Mouse (Mus musculus) kidney, postnatal 0 days (tissue): Measurements from ENCODE around the gene Rgs11. TPM values are rescaled to one million over a fixed set of nuclear protein-coding genes. Genes with fewer than 3 reads are reported as not detected.
"Not testable (repeated sequence)": the region's sequence is repeated elsewhere in the genome, so short reads cannot be mapped to it uniquely, and the experiment has no call there.

Experiments
- ATAC-seq: fragments of 200-750 bp; cut with Nextera tagmentation; replicated peaks from 2 replicates; pipeline ENCODE4 v1.8.0; 2017; ENCODE audit warnings: low read depth, moderate number of reproducible peaks, moderate TSS enrichment, moderate library complexity; ENCODE audit not compliant: low FRiP score
- DNase-seq: peaks from one replicate; pipeline ENCODE4 v3.0.0-alpha.2; 2016; ENCODE audit warnings: low spot score
- H3K27ac ChIP-seq: fragments of 300-500 bp; sonication (generic); 2 replicates; pipeline ENCODE4 v1.5.1; 2014; ENCODE audit warnings: mild to moderate bottlenecking
- H3K27me3 ChIP-seq: fragments of 300-500 bp; sonication (generic); 2 replicates; pipeline ENCODE4 v1.6.1; 2014; ENCODE audit warnings: low read length, mixed read lengths; ENCODE audit not compliant: insufficient read depth
- H3K36me3 ChIP-seq: fragments of 300-500 bp; sonication (generic); 2 replicates; pipeline ENCODE4 v1.6.1; 2014; ENCODE audit warnings: low read length, mixed read lengths; ENCODE audit not compliant: insufficient read depth
- H3K4me1 ChIP-seq: fragments of 300-500 bp; sonication (generic); replicated peaks from 2 replicates; pipeline ENCODE4 v1.6.1; 2014; ENCODE audit warnings: antibody characterized with exemption, low read length, mixed read lengths; ENCODE audit not compliant: insufficient read depth
- H3K4me2 ChIP-seq: fragments of 300-500 bp; sonication (generic); 2 replicates; pipeline ENCODE4 v1.6.1; 2014; ENCODE audit warnings: mild to moderate bottlenecking, low read length, moderate library complexity, mixed read lengths
- H3K4me3 ChIP-seq: fragments of 300-500 bp; sonication (generic); replicated peaks from 2 replicates; pipeline ENCODE4 v1.5.1; 2014; ENCODE audit warnings: low read depth, low read length
- H3K9ac ChIP-seq: fragments of 300-500 bp; sonication (generic); 2 replicates; pipeline ENCODE4 v1.6.1; 2014; ENCODE audit warnings: low read depth, low read length
- H3K9me3 ChIP-seq: fragments of 300-500 bp; sonication (generic); replicated peaks from 2 replicates; pipeline ENCODE4 v1.6.1; 2016; ENCODE audit warnings: low read length, inconsistent platforms, mixed read lengths
- CTCF ChIP-seq: IDR thresholded peaks from 2 replicates; pipeline ENCODE4 v1.5.1; 2016; ENCODE audit warnings: antibody characterized with exemption, low read depth, mild to moderate bottlenecking, moderate library complexity
- WGBS: fragments of 180-500 bp; shearing (Covaris S2); extraction: QIAGEN DNeasy Blood & Tissue Kit; methylation state at CpG from one replicate; pipeline ENCODE4 v1.1.7; 2014; 5-methylcytosine and 5-hydroxymethylcytosine counted together
- polyA plus RNA-seq: library from polyadenylated mRNA; unstranded; fragments of >200 nt; fragmentation: Nextera tagmentation; extraction: Ambion mirVana; gene quantifications from 2 replicates; pipeline ENCODE4 v1.2.1, GENCODE M21; 2015

Gene Rgs11
- polyA plus RNA-seq, 1 experiment from 2014 or later = 9.1 TPM

DNA sequence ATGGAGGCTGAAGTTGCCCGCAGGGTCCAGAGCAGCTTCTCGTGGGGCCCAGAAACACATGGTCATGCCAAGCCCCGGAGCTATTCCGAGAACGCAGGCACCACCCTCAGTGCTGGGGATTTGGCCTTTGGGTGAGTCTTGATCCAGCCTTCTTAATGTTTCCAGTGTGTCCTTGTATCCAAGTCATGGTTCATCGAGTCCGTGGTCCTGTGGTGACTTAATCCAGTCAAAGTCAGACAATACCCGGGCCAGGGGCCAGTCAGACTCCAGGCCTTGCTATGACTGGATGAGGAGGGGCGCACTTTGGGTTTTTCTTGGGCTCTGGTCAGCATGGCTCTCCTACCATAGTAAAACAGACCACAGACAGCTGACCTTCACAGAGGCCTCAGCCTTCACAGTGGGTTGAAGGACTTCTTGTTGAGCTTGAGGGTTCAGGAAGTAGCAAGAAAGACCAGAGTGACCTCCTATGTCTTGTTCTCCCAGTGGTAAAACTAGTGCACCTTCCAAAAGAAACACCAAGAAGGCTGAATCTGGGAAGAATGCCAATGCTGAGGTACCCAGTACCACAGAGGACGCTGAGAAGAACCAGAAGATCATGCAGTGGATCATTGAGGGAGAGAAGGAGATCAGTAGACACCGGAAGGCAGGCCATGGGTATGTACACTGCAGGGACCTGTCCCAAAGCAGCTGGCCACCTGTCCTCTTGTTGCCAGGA lies 14.5 kb upstream of the Rgs11 start:
- Histone ChIP-seq H3K27me3 (no peaks in the 10 kb centered on the region), H3K36me3 (peaks cover 59% of the 10 kb centered on the region), H3K27ac (no peak overlapping the region), H3K4me1 (no peaks in the 10 kb centered on the region), H3K9ac (no peak overlapping the region), H3K4me3 (no peak overlapping the region), H3K4me2 (no peak overlapping the region), H3K9me3 (no peaks in the 10 kb centered on the region)
- DNase-seq = no peak
- 92% methylated on average over 11 of the region's 11 CpGs for WGBS
- TF ChIP-seq CTCF = no peak
- no peak for ATAC-seq

- not testable (repeated sequence) for H3K9ac ChIP-seq, H3K4me3 ChIP-seq, ATAC-seq, H3K27me3 ChIP-seq, DNase-seq, H3K9me3 ChIP-seq, H3K4me2 ChIP-seq, H3K4me1 ChIP-seq, H3K27ac ChIP-seq
- 90% methylated on average over 7 of the region's 7 CpGs for WGBS
- H3K36me3 ChIP-seq = peaks cover 74% of the 10 kb centered on the region
- TF ChIP-seq CTCF = peak; percentile 4; the same call in 1 of the 2 replicates
Measured at GRCm38 (mm10) chr17:26191486-26191885, 11.3 kb upstream of the Rgs11 start.

DNA sequence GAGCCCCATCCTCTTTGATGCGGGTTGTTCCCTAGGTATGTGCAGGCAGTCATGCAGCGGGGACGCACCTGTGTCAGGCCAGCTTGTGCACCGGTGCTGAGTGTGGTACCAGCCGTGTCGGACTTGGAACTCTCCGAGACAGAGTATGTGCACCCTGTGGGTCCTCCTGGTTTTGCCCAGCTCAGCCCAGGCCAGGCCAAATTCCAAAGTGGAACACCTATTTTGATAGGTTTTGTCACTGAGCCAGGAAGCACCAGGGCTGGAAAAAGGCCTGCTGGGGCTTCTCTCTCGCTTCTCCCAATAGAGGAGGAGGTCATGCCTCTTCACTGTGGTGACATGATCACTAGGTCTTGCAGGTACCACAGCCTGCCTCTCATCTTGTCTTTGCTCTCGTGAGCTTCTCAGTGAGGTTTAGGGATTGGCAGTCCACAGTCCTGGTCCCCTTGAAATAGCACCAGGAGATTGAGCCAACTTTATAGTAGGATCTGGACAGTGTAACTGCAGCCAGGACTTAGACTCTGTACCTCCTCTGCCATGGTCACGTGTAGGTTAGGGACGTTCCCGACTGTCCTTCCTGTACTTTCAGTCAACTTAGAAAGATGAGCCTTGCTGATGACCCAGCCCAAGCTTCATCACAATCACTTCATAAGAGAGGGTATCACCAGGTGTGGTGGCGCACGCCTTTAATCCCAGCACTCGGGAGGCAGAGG lies 10.1 kb upstream of the Rgs11 start:
- DNase-seq = no peak
- H3K9ac ChIP-seq = no peak overlapping the region
- no peak for ATAC-seq
- no peak for TF ChIP-seq CTCF
- WGBS = 95% methylated on average over 15 of the region's 15 CpGs
- H3K27ac ChIP-seq = no peak overlapping the region
- no peak overlapping the region for H3K4me2 ChIP-seq
- H3K4me3 ChIP-seq = no peak overlapping the region
- H3K36me3 ChIP-seq = peaks cover 75% of the 10 kb centered on the region
- no peaks in the 10 kb centered on the region for H3K9me3 ChIP-seq
- H3K27me3 ChIP-seq = no peaks in the 10 kb centered on the region
- H3K4me1 ChIP-seq = no peaks in the 10 kb centered on the region

- ATAC-seq = no peak
- Histone ChIP-seq H3K9me3 (no peaks in the 10 kb centered on the region), H3K36me3 (peaks cover 21% of the 10 kb centered on the region), H3K9ac (no peak within 1 kb of the TSS), H3K4me1 (peaks cover 4% of the 10 kb centered on the region; the same call in 1 of the 2 replicates), H3K4me3 (no peak within 1 kb of the TSS), H3K27ac (no peak within 1 kb of the TSS), H3K27me3 (peaks cover 12% of the 10 kb centered on the region; the same call in 1 of the 2 replicates), H3K4me2 (no peak within 1 kb of the TSS)
- no peak for TF ChIP-seq CTCF
- no peak for DNase-seq
- WGBS = 81% methylated on average over 4 of the region's 4 CpGs
Measured at GRCm38 (mm10) chr17:26198892-26199291, 3.9 kb upstream of the Rgs11 start, which contains the start of gene Pdia2. Gene Pdia2, minus strand, starts transcription at chr17:26199087.

DNA sequence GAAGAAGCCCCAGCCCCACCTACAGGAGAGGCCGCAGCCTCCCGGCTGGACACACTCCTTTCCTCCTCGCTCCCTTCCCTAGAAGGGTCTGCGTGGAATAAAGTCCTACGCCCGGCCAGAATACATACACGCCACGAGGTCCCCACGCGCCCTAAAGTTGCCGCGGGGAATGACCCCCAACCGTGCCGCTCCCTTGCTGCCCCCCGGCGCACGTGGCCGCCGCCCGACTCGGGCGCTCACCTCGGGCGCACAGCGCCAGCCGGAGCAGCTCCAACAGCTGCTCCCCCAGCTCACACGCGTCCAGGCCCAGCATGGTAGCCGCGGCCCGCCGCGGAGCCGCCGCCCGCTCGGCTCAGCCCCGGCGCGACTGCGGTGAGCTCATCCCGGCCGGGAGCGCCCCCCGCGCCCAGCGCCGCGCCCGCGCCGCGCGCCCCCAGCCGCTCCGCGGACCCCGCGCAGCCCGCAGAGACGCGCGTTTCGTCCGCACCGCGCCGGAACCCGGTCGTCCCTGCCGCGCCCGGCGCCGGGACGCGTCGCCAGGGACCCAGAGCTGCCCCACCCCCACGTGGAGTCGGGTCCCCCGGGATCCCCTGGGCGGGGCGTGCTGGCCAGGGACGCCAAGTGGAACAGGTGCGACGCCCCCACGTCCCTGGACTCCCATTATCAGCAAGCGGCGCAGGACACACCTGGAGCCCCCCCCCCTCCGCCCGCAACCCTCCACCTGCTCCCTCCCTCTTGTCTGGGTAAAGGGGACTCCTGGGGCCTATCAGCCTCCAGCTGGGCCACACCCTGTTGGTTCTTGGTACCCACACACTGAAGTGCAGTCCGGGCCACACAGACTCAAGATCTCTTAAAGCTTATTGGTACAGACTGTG lies 1.7 kb upstream of the Rgs11 start:
- Histone ChIP-seq H3K4me1 (peaks cover 4% of the 10 kb centered on the region; the same call in 1 of the 2 replicates), H3K27ac (0 out of 2 replicates have a peak overlapping the region, but pooled peaks have one; percentile 4), H3K4me3 (peak overlapping the region; percentile 45), H3K9ac (peak overlapping the region; percentile 65), H3K4me2 (peak overlapping the region; percentile 98), H3K36me3 (0 out of 2 replicates have a peak, but pooled peaks cover 4% of the 10 kb centered on the region), H3K9me3 (no peaks in the 10 kb centered on the region), H3K27me3 (peaks cover 12% of the 10 kb centered on the region; the same call in 1 of the 2 replicates)
- no peak for DNase-seq
- TF ChIP-seq CTCF = no peak
- WGBS = under 1% methylated on average over 91 of the region's 92 CpGs
- ATAC-seq = peak; percentile 42; the same call in 1 of the 2 replicates

DNA sequence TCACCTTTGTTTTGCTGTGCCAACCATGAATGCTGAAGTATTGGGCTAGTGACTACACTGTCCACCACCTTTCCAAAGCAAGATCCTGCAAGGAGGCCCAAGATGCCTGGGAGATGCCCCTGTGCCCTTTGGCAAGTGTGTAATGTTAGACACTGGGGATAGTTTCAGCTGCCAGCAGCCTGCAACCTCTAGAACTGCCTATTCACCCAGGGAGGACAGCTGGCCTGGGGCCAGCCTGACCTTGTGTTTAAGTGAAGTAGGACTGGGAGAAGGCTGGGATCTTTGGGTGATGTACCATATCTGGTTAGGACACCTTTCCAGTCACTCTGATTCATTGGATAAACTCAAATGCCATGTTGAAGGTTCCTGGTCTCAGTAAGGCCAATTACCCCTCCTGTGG lies 753 bp upstream of the Rgs11 start:
- H3K27ac ChIP-seq = no peak overlapping the region
- H3K36me3 ChIP-seq = no peaks in the 10 kb centered on the region
- H3K27me3 ChIP-seq = peaks cover 12% of the 10 kb centered on the region; the same call in 1 of the 2 replicates
- no peak overlapping the region for H3K9ac ChIP-seq
- H3K4me3 ChIP-seq = no peak overlapping the region
- ATAC-seq (no peak), DNase-seq (no peak)
- peaks cover 4% of the 10 kb centered on the region; the same call in 1 of the 2 replicates for H3K4me1 ChIP-seq
- no peaks in the 10 kb centered on the region for H3K9me3 ChIP-seq
- TF ChIP-seq CTCF = no peak
- no peak overlapping the region for H3K4me2 ChIP-seq
